ENCODE assay signal across 11 mouse cellular contexts in the genomic region with DNA sequence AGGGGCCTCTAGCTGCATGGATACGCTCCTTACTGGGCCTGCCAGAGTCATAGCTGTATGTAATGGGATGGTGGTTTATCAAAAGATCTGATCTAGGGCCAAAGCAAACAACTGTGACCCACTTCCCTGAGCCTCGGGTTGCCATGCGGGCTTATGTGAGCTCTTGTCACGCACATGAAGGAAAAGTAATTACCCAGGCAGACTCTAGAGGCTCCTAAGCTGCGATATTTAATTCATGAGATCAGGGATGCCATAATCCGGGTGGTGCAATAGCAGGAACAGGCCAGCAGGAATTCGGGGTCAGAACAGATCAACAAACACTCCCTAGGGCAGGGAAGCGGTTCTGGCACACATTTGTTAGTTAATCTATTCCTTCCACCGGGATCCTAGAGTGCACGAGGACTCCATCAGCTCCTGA. TPM values are rescaled to one million over a fixed set of nuclear protein-coding genes. Genes with fewer than 3 reads are reported as not detected.
DNase-seq lines count a peak whose midpoint lies in the region; ATAC-seq and TF ChIP-seq lines count a peak whose summit lies in the region.
"Had no signal": no experiment of that assay in that cellular context is flagged by ENCODE, and none has a peak within 500 bp of the region (broad histone marks: within the 10 kb centered on the region; RNA-seq: fewer than 3 reads in every experiment).

No protein-coding gene starts in this region.

- H3K9ac ChIP-seq in hindbrain, postnatal 0 days (replicated peaks; ENCODE audit: low read length): no peak overlapping the region
- H3K9ac ChIP-seq in midbrain, embryonic 12.5 days (replicated peaks): no peak overlapping the region
- H3K9ac ChIP-seq: lung, embryonic 15.5 days had no signal

- no peak overlapping the region for H3K4me3 ChIP-seq in hindbrain, postnatal 0 days (ENCODE audit: low read length)
- H3K4me3 ChIP-seq in midbrain, embryonic 12.5 days: no peak overlapping the region
- H3K4me3 ChIP-seq: lung, embryonic 15.5 days had no signal

- H3K4me2 ChIP-seq in hindbrain, postnatal 0 days (ENCODE audit: low read depth, low read length): no peak overlapping the region
- no peak overlapping the region for H3K4me2 ChIP-seq in midbrain, embryonic 12.5 days (replicated peaks)
- H3K4me2 ChIP-seq: lung, embryonic 15.5 days had no signal

- TF ChIP-seq CTCF in hindbrain, postnatal 0 days (IDR thresholded peaks at IDR 0.05; ENCODE audit: low read depth): peak; percentile 50

- 24% methylated on average over 10 of the region's 10 CpGs for WGBS in hindbrain, postnatal 0 days
- 15% methylated on average over 10 of the region's 10 CpGs for WGBS in midbrain, embryonic 12.5 days

- H3K4me1 ChIP-seq in hindbrain, postnatal 0 days (ENCODE audit: insufficient read depth, low read length): no peaks in the 10 kb centered on the region; the same call in 1 of the 2 replicates
- peaks cover 8% of the 10 kb centered on the region; the same call in 1 of the 2 replicates for H3K4me1 ChIP-seq in midbrain, embryonic 12.5 days
- H3K4me1 ChIP-seq: lung, embryonic 15.5 days had no signal

- no peaks in the 10 kb centered on the region for H3K27me3 ChIP-seq in hindbrain, postnatal 0 days (ENCODE audit: insufficient read depth, low read length)
- no peaks in the 10 kb centered on the region for H3K27me3 ChIP-seq in midbrain, embryonic 12.5 days
- H3K27me3 ChIP-seq: lung, embryonic 15.5 days had no signal

- H3K9me3 ChIP-seq in hindbrain, postnatal 0 days (ENCODE audit: low read length): no peaks in the 10 kb centered on the region
- no peaks in the 10 kb centered on the region for H3K9me3 ChIP-seq in midbrain, embryonic 12.5 days
- H3K9me3 ChIP-seq: lung, embryonic 15.5 days had no signal

- ATAC-seq in hindbrain, postnatal 0 days: peak; percentile 63
- peak; percentile 89 for ATAC-seq in midbrain, embryonic 12.5 days (ENCODE audit: low FRiP score, low read depth)
- ATAC-seq in activated CD4-positive, CD25-positive, alpha-beta regulatory T cell, adult 4 months: no peak

- H3K27ac ChIP-seq in hindbrain, postnatal 0 days: no peak overlapping the region
- peak overlapping the region; percentile 55; the same call in 1 of the 2 replicates for H3K27ac ChIP-seq in midbrain, embryonic 12.5 days (replicated peaks)
- H3K27ac ChIP-seq: lung, embryonic 15.5 days had no signal

- peaks cover 6% of the 10 kb centered on the region; the same call in 1 of the 2 replicates for H3K36me3 ChIP-seq in hindbrain, postnatal 0 days (ENCODE audit: insufficient read depth, low read length)
- peaks cover 21% of the 10 kb centered on the region for H3K36me3 ChIP-seq in midbrain, embryonic 12.5 days
- H3K36me3 ChIP-seq: lung, embryonic 15.5 days had no signal

- peak; percentile 63 for DNase-seq in cerebellum, adult 9-10 months
- no peak for DNase-seq in cerebellum, postnatal 14 days
- DNase-seq in brain, adult 2 months (ENCODE audit: low read depth, low spot score): peak; percentile 46
- DNase-seq in hindbrain, postnatal 0 days (ENCODE audit: low spot score): peak; percentile 34
- no peak for DNase-seq in adrenal gland, adult 18-20 months (ENCODE audit: low spot score in 2 of 2)
- DNase-seq in gastrocnemius, adult 8-10 months (ENCODE audit: low spot score in 2 of 2): no peak
- DNase-seq: heart, postnatal 10 days had no signal

RNA-seq across cellular contexts. Expression of a gene that starts 21.7 kb away (rescaled TPM):
- 136 and 162 TPM in 2 replicates for total RNA-seq in hindbrain, postnatal 0 days (2014; rRNA removed)
- polyA plus RNA-seq in hindbrain, postnatal 0 days (2015; fragmentation: Nextera tagmentation; extraction: Ambion mirVana): 72.4 and 79.1 TPM in 2 replicates
- polyA plus RNA-seq in midbrain, embryonic 12.5 days (2016; fragmentation: Nextera tagmentation; extraction: Ambion mirVana): 59.1 and 59.5 TPM in 2 replicates
- total RNA-seq in adrenal gland, adult 18-20 months (2021): 10 to 100 TPM; 55.9 to 77.0 TPM
- polyA plus RNA-seq in activated CD4-positive, CD25-positive, alpha-beta regulatory T cell, adult 4 months (2017; shearing (Covaris generic)): 10 to 100 TPM; 66.7 to 74.4 TPM
- total RNA-seq in gastrocnemius, adult 8-10 months (2022): 10 to 100 TPM in 2 of 4 experiments, 1 to 10 TPM in 2; 7.8 to 14.7 (median 10.2) TPM

RNA-seq across cellular contexts. Expression of a gene that starts 55.7 kb away (rescaled TPM):
- total RNA-seq in hindbrain, postnatal 0 days (2014; rRNA removed): 1.8 and 2.2 TPM in 2 replicates
- 3.8 and 5.0 TPM in 2 replicates for polyA plus RNA-seq in hindbrain, postnatal 0 days (2015; fragmentation: Nextera tagmentation; extraction: Ambion mirVana)
- 2.2 and 2.3 TPM in 2 replicates for polyA plus RNA-seq in midbrain, embryonic 12.5 days (2016; fragmentation: Nextera tagmentation; extraction: Ambion mirVana)
- total RNA-seq in adrenal gland, adult 18-20 months (2021): not detected
- polyA plus RNA-seq in activated CD4-positive, CD25-positive, alpha-beta regulatory T cell, adult 4 months (2017; shearing (Covaris generic)): under 1 TPM; 0.71 to 0.94 TPM
- not detected for total RNA-seq in gastrocnemius, adult 8-10 months (2022)
- total RNA-seq: heart, postnatal 10 days had no signal
- polyA plus RNA-seq: spleen, adult 2 months had no signal

Comparison
In these comparisons a context has a peak if more than half of its experiments do, and no peak if none do; other contexts are left out.
1. DNase-seq: peak in cerebellum, adult 9-10 months (single experiment), brain, adult 2 months (single experiment) and hindbrain, postnatal 0 days (single experiment); none in cerebellum, postnatal 14 days (0 of 2), adrenal gland, adult 18-20 months (0 of 2) and gastrocnemius, adult 8-10 months (0 of 2).